Comparison of ENCODE assay signal across 21 mouse cellular contexts in the genomic region with DNA sequence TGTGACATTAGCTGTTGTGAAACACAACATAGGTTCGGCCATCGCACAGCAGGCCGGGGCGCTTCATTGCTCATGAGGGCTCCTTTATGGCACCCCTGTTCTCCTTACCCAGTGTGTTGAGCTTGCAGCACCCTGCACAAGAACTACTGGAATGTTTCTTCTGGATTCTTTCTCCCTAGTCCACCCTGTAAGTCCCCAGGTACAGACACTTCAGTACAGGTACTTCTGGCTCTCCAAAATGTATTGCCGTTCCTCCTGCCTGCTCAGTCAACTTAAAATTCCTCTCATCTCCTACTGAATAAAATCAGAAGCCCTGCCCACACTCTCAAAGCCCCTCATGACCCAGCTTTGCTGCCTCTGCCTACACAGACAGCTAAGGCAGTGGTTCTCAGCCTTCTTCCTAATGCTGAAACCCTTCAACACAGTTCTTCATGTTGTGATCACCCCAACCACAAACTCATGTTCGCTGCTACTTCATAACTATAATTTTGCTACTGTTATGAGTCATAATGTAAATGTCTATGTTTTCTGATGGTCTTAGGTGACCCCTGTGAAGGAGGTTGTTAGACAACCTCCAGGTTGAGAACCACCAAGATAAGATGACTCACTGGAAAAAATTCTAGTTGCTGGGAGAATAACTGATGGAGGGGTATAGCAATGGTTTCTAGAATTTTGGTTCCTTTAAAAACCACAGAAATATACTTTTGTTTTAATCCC. TPM values are rescaled to one million over a fixed set of nuclear protein-coding genes. Genes with fewer than 3 reads are reported as not detected.
DNase-seq lines count a peak whose midpoint lies in the region; ATAC-seq and TF ChIP-seq lines count a peak whose summit lies in the region.
"Had no signal": no experiment of that assay in that cellular context is flagged by ENCODE, and none has a peak within 500 bp of the region (broad histone marks: within the 10 kb centered on the region; RNA-seq: fewer than 3 reads in every experiment).

No protein-coding gene starts in this region.

- 50% methylated on average over 6 of the region's 6 CpGs for WGBS in intestine, postnatal 0 days
- WGBS in intestine, embryonic 16.5 days = 81% methylated on average over 6 of the region's 6 CpGs
- WGBS in stomach, embryonic 16.5 days = 84% methylated on average over 6 of the region's 6 CpGs
- WGBS in kidney, adult 2 months = 85% methylated on average over 6 of the region's 6 CpGs

- no peaks in the 10 kb centered on the region for H3K36me3 ChIP-seq in intestine, postnatal 0 days (ENCODE audit: control insufficient read depth, insufficient read depth)
- no peaks in the 10 kb centered on the region for H3K36me3 ChIP-seq in intestine, embryonic 16.5 days (ENCODE audit: control insufficient read depth, insufficient read depth, low read length)
- H3K36me3 ChIP-seq in stomach, embryonic 16.5 days (ENCODE audit: control insufficient read depth, insufficient read depth, low read length) = no peaks in the 10 kb centered on the region
- no peaks in the 10 kb centered on the region for H3K36me3 ChIP-seq in kidney, adult 2 months (ENCODE audit: control insufficient read depth, insufficient read depth, low read length)
- H3K36me3 ChIP-seq: embryonic facial prominence, embryonic 10.5 days; forebrain, embryonic 15.5 days; heart, embryonic 10.5 days; hindbrain, embryonic 15.5 days; intestine, embryonic 15.5 days; limb, embryonic 10.5 days; midbrain, embryonic 12.5 days had no signal

- ATAC-seq in intestine, postnatal 0 days = no peak
- ATAC-seq in intestine, embryonic 16.5 days = no peak
- no peak for ATAC-seq in stomach, embryonic 16.5 days (ENCODE audit: insufficient read depth, low FRiP score)
- ATAC-seq: forebrain, embryonic 15.5 days; intestine, embryonic 15.5 days had no signal

- H3K27me3 ChIP-seq in intestine, postnatal 0 days (replicated peaks; ENCODE audit: control insufficient read depth, insufficient read depth, low read length) = no peaks in the 10 kb centered on the region
- H3K27me3 ChIP-seq in intestine, embryonic 16.5 days (replicated peaks; ENCODE audit: control insufficient read depth, insufficient read depth, low read length) = no peaks in the 10 kb centered on the region
- H3K27me3 ChIP-seq in stomach, embryonic 16.5 days (ENCODE audit: control insufficient read depth, insufficient read depth, low read length) = no peaks in the 10 kb centered on the region
- no peaks in the 10 kb centered on the region for H3K27me3 ChIP-seq in kidney, adult 2 months (replicated peaks; ENCODE audit: control insufficient read depth, insufficient read depth, low read length)
- H3K27me3 ChIP-seq: forebrain, embryonic 15.5 days; intestine, embryonic 15.5 days had no signal

- DNase-seq in induced T-regulatory cell, adult 2 months (ENCODE audit: low read depth) = peak; percentile 71
- peak; percentile 19 for DNase-seq in lung, postnatal 10 days
- DNase-seq in left cerebral cortex, adult 9 months (ENCODE audit: low spot score in 2 of 2) = no peak
- DNase-seq in kidney, adult 2 months = no peak
- DNase-seq in heart, postnatal 10 days = no peak
- DNase-seq: adrenal gland, postnatal 25 days; cerebellum, adult 9-10 months; liver; right cerebral cortex, postnatal 14 days; thymus, postnatal 25 days had no signal

- peak overlapping the region; percentile 11; the same call in 1 of the 2 replicates for H3K27ac ChIP-seq in intestine, postnatal 0 days (ENCODE audit: low read depth, low read length)
- no peak overlapping the region; the same call in 1 of the 2 replicates for H3K27ac ChIP-seq in intestine, embryonic 16.5 days (ENCODE audit: low read length)
- H3K27ac ChIP-seq in stomach, embryonic 16.5 days (ENCODE audit: low read length) = peak overlapping the region; percentile 21; the same call in 1 of the 2 replicates
- no peak overlapping the region for H3K27ac ChIP-seq in kidney, adult 2 months (ENCODE audit: insufficient read depth, low read depth, low read length)
- H3K27ac ChIP-seq: embryonic facial prominence, embryonic 10.5 days; forebrain, embryonic 15.5 days; heart, embryonic 10.5 days; hindbrain, embryonic 15.5 days; intestine, embryonic 15.5 days; limb, embryonic 10.5 days; macrophage; midbrain, embryonic 12.5 days had no signal

- H3K9me3 ChIP-seq in intestine, postnatal 0 days (ENCODE audit: control insufficient read depth) = no peaks in the 10 kb centered on the region
- no peaks in the 10 kb centered on the region for H3K9me3 ChIP-seq in intestine, embryonic 16.5 days (ENCODE audit: control insufficient read depth, low read length)
- H3K9me3 ChIP-seq in stomach, embryonic 16.5 days (replicated peaks; ENCODE audit: control insufficient read depth, low read length) = no peaks in the 10 kb centered on the region
- H3K9me3 ChIP-seq: embryonic facial prominence, embryonic 10.5 days; forebrain, embryonic 15.5 days; heart, embryonic 10.5 days; hindbrain, embryonic 15.5 days; intestine, embryonic 15.5 days; limb, embryonic 10.5 days; midbrain, embryonic 12.5 days had no signal

- no peak overlapping the region for H3K9ac ChIP-seq in intestine, postnatal 0 days (ENCODE audit: low read depth, low read length)
- H3K9ac ChIP-seq in intestine, embryonic 16.5 days (ENCODE audit: low read depth, low read length) = no peak overlapping the region
- no peak overlapping the region for H3K9ac ChIP-seq in stomach, embryonic 16.5 days (ENCODE audit: low read length)
- H3K9ac ChIP-seq: forebrain, embryonic 15.5 days; hindbrain, embryonic 15.5 days; intestine, embryonic 15.5 days; midbrain, embryonic 12.5 days had no signal

- intact Hi-C loops in heart, postnatal 10 days (cut with DNase I) = no loop called here

- H3K4me1 ChIP-seq in intestine, postnatal 0 days (replicated peaks; ENCODE audit: control insufficient read depth, insufficient read depth, low read length) = no peaks in the 10 kb centered on the region
- H3K4me1 ChIP-seq in intestine, embryonic 16.5 days (ENCODE audit: control insufficient read depth, insufficient read depth, low read length) = peaks cover 9% of the 10 kb centered on the region; the same call in 1 of the 2 replicates
- H3K4me1 ChIP-seq in stomach, embryonic 16.5 days (ENCODE audit: control insufficient read depth, insufficient read depth, low read length) = peaks cover 15% of the 10 kb centered on the region
- H3K4me1 ChIP-seq in kidney, adult 2 months (ENCODE audit: control insufficient read depth, insufficient read depth, low read length) = peaks cover 16% of the 10 kb centered on the region

- H3K4me2 ChIP-seq in intestine, postnatal 0 days (replicated peaks; ENCODE audit: low read depth) = no peak overlapping the region
- H3K4me2 ChIP-seq in intestine, embryonic 16.5 days (ENCODE audit: low read depth, low read length) = no peak overlapping the region
- H3K4me2 ChIP-seq in stomach, embryonic 16.5 days (ENCODE audit: low read depth, low read length) = no peak overlapping the region
- H3K4me2 ChIP-seq: forebrain, embryonic 15.5 days; hindbrain, embryonic 15.5 days; intestine, embryonic 15.5 days; midbrain, embryonic 12.5 days had no signal

- TF ChIP-seq CTCF in intestine, postnatal 0 days (IDR thresholded peaks at IDR 0.05; ENCODE audit: low read depth) = no peak
- no peak for TF ChIP-seq CTCF in kidney, adult 2 months (conservative IDR thresholded peaks at IDR 0.05; ENCODE audit: insufficient read depth, insufficient read length, low read depth, low read length)

- H3K4me3 ChIP-seq in intestine, postnatal 0 days (ENCODE audit: low read depth, low read length) = no peak overlapping the region
- H3K4me3 ChIP-seq in intestine, embryonic 16.5 days (ENCODE audit: low read length) = no peak overlapping the region
- no peak overlapping the region for H3K4me3 ChIP-seq in stomach, embryonic 16.5 days (replicated peaks; ENCODE audit: low read length)
- H3K4me3 ChIP-seq in kidney, adult 2 months (ENCODE audit: insufficient read depth, low read depth, low read length) = no peak overlapping the region
- H3K4me3 ChIP-seq: embryonic facial prominence, embryonic 10.5 days; forebrain, embryonic 15.5 days; heart, embryonic 10.5 days; hindbrain, embryonic 15.5 days; intestine, embryonic 15.5 days; limb, embryonic 10.5 days; midbrain, embryonic 12.5 days had no signal

- TF ChIP-seq POLR2A in kidney, adult 2 months (IDR thresholded peaks at IDR 0.05; ENCODE audit: low read depth, low read length) = no peak

RNA-seq across cellular contexts. Expression of gene Sec24a, which starts 3.3 kb away (rescaled TPM):
- polyA plus RNA-seq in intestine, postnatal 0 days (2015; fragmentation: Nextera tagmentation; extraction: Ambion mirVana) = 47.1 and 49.1 TPM in 2 replicates
- 21.2 and 27.6 TPM in 2 replicates for polyA plus RNA-seq in intestine, embryonic 16.5 days (2015; fragmentation: Nextera tagmentation; extraction: Ambion mirVana)
- 15.9 and 16.5 TPM in 2 replicates for polyA plus RNA-seq in stomach, embryonic 16.5 days (2015; fragmentation: Nextera tagmentation; extraction: Ambion mirVana)
- 14.7 and 14.8 TPM in 2 replicates for polyA plus RNA-seq in kidney, adult 2 months (2012; rRNA removed)
- total RNA-seq in heart, postnatal 10 days (2021) = 10 to 100 TPM; 22.4 to 22.8 TPM

RNA-seq across cellular contexts. Expression of gene Sar1b, which starts 3.4 kb away (rescaled TPM):
- polyA plus RNA-seq in intestine, postnatal 0 days (2015; fragmentation: Nextera tagmentation; extraction: Ambion mirVana) = 442 and 470 TPM in 2 replicates
- polyA plus RNA-seq in intestine, embryonic 16.5 days (2015; fragmentation: Nextera tagmentation; extraction: Ambion mirVana) = 218 and 226 TPM in 2 replicates
- 125 and 126 TPM in 2 replicates for polyA plus RNA-seq in stomach, embryonic 16.5 days (2015; fragmentation: Nextera tagmentation; extraction: Ambion mirVana)
- 47.1 and 62.2 TPM in 2 replicates for polyA plus RNA-seq in kidney, adult 2 months (2012; rRNA removed)
- total RNA-seq in heart, postnatal 10 days (2021) = 10 to 100 TPM; 94.0 to 96.2 TPM

Comparison
In these comparisons a context has a peak if more than half of its experiments do, and no peak if none do; other contexts are left out.
1. H3K27ac ChIP-seq: peak in intestine, postnatal 0 days (single experiment) and stomach, embryonic 16.5 days (single experiment); none in intestine, embryonic 16.5 days (single experiment) and kidney, adult 2 months (single experiment).
2. DNase-seq: peak in induced T-regulatory cell, adult 2 months (single experiment) and lung, postnatal 10 days (single experiment); none in left cerebral cortex, adult 9 months (0 of 2), kidney, adult 2 months (single experiment) and heart, postnatal 10 days (0 of 2).